Mouse (Mus musculus): ENCODE data around the gene Prm1.
"Not testable (repeated sequence)": the region's sequence is repeated elsewhere in the genome, so short reads cannot be mapped to it uniquely, and the experiment has no call there.

Gene Prm1

GRCm38 (mm10) chr16:10805789-10806527 lies at the start of gene Prm1:
Prm1 (minus strand) TSS chr16:10805839.
- no peak for DNase-seq

- DNase-seq, result not testable (repeated sequence)
Observed at GRCm38 (mm10) chr16:10852216-10852615, 46.6 kb upstream of the Prm1 start.

- DNase-seq, result no peak
Observed at GRCm38 (mm10) chr16:10850905-10851304, 45.3 kb upstream of the Prm1 start.

- DNase-seq, result peak; percentile 39
Observed at GRCm38 (mm10) chr16:10849965-10850861, 44.6 kb upstream of the Prm1 start.

- peak; percentile 61 for DNase-seq
Observed at GRCm38 (mm10) chr16:10846503-10846902, 40.9 kb upstream of the Prm1 start.

- DNase-seq, result no peak
Observed at GRCm38 (mm10) chr16:10845952-10846351, 40.3 kb upstream of the Prm1 start.

- DNase-seq, result no peak
Observed at GRCm38 (mm10) chr16:10844319-10844670, 38.7 kb upstream of the Prm1 start.

- DNase-seq, result peak; percentile 59
Observed at GRCm38 (mm10) chr16:10843486-10844318, 38.1 kb upstream of the Prm1 start.

- DNase-seq, result no peak
Observed at GRCm38 (mm10) chr16:10842282-10842855, 36.7 kb upstream of the Prm1 start.

- no peak for DNase-seq
Observed at GRCm38 (mm10) chr16:10840018-10840417, 34.4 kb upstream of the Prm1 start.

GRCm38 (mm10) chr16:10838487-10839245 lies 33.0 kb upstream of the Prm1 start:
- DNase-seq, result peak; percentile 22

GRCm38 (mm10) chr16:10837903-10838302 lies 32.3 kb upstream of the Prm1 start:
- DNase-seq, result no peak

- no peak for DNase-seq
Observed at GRCm38 (mm10) chr16:10837250-10837649, 31.6 kb upstream of the Prm1 start.

GRCm38 (mm10) chr16:10836388-10836787 lies 30.7 kb upstream of the Prm1 start:
- DNase-seq, result no peak

- peak; percentile 95 for DNase-seq
Observed at GRCm38 (mm10) chr16:10834911-10835587, 29.4 kb upstream of the Prm1 start, which contains the start of gene Rmi2. Rmi2 (plus strand) TSS chr16:10835059.

GRCm38 (mm10) chr16:10834542-10834910 lies 28.9 kb upstream of the Prm1 start:
- DNase-seq, result peak; percentile 13

- DNase-seq, result no peak
Observed at GRCm38 (mm10) chr16:10828461-10828805, 22.8 kb upstream of the Prm1 start.

GRCm38 (mm10) chr16:10827766-10828460 lies 22.3 kb upstream of the Prm1 start:
- no peak for DNase-seq

GRCm38 (mm10) chr16:10827269-10827668 lies 21.6 kb upstream of the Prm1 start:
- no peak for DNase-seq

- DNase-seq, result no peak
Observed at GRCm38 (mm10) chr16:10825840-10826239, 20.2 kb upstream of the Prm1 start.

GRCm38 (mm10) chr16:10824536-10824935 lies 18.9 kb upstream of the Prm1 start:
- no peak for DNase-seq
